Mouse (Mus musculus) testis, adult 2 months (tissue): ENCODE results near the gene Ptgr2. TPM values are rescaled to one million over a fixed set of nuclear protein-coding genes. Genes with fewer than 3 reads are reported as not detected.

ENCODE experiments used
- H3K27ac ChIP-seq: fragments of 200-500 bp; 2 replicates; pipeline ENCODE4 v1.5.1; 2012; ENCODE audit warnings: low read depth, low read length; ENCODE audit not compliant: control insufficient read depth, insufficient read depth
- H3K27me3 ChIP-seq: fragments of 200-500 bp; 2 replicates; pipeline ENCODE4 v1.6.1; 2012; ENCODE audit warnings: mild to moderate bottlenecking, low read length, moderate library complexity; ENCODE audit not compliant: control insufficient read depth, insufficient read depth
- H3K36me3 ChIP-seq: fragments of 200-500 bp; 2 replicates; pipeline ENCODE4 v1.6.1; 2012; ENCODE audit warnings: mild to moderate bottlenecking, low read length; ENCODE audit not compliant: control insufficient read depth, insufficient read depth
- H3K4me1 ChIP-seq: fragments of 200-500 bp; 2 replicates; pipeline ENCODE4 v1.6.1; 2012; ENCODE audit warnings: low read length; ENCODE audit not compliant: control insufficient read depth, insufficient read depth
- H3K4me3 ChIP-seq: fragments of 200-500 bp; 2 replicates; pipeline ENCODE4 v1.5.1; 2012; ENCODE audit warnings: low read depth, mild to moderate bottlenecking, low read length, moderate library complexity, mixed read lengths; ENCODE audit not compliant: control insufficient read depth
- CTCF ChIP-seq: fragments of 200-500 bp; IDR thresholded peaks from 2 replicates; pipeline ENCODE4 v1.5.1; 2012; ENCODE audit warnings: low read depth, mild to moderate bottlenecking, inconsistent platforms, low read length, moderate library complexity; ENCODE audit not compliant: control insufficient read depth, insufficient read depth, insufficient replicate concordance
- POLR2A ChIP-seq: fragments of 200-500 bp; IDR thresholded peaks from 2 replicates; pipeline ENCODE4 v1.6.1; 2012; ENCODE audit warnings: low read depth, mild to moderate bottlenecking, inconsistent platforms, low read length, moderate library complexity; ENCODE audit not compliant: control insufficient read depth
- polyA plus RNA-seq: library from polyadenylated mRNA; depleted of rRNA; stranded (reverse); fragments of >200 nt; gene quantifications from 2 replicates; pipeline ENCODE4 v1.2.3, GENCODE M21; 2012

The Ptgr2 gene
- polyA plus RNA-seq, 1 experiment, result 11.9 TPM

DNA sequence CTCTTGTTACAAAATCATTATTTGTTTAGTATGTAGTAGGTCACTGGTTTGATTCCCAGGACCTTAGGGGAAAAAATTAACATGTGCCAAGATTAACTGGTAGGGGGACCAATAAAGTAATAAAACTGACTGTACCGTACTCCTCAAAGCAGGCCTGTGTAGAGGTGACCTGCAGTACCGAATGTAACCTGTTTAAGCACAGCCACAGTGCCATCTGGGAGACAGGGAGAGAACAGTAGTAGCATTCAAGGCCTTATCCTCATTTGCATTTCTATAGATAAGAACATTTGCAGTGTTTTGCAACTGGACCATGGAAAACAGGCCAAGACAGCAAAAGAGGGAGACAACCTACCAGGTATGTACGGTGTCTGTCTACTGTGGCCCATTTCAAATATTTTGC lies 7.2 kb upstream of the Ptgr2 start:
- Histone ChIP-seq H3K27me3 (no peaks in the 10 kb centered on the region), H3K4me1 (no peaks in the 10 kb centered on the region), H3K27ac (no peak overlapping the region), H3K36me3 (no peaks in the 10 kb centered on the region; the same call in 1 of the 2 replicates), H3K4me3 (no peak overlapping the region)
- no peak for TF ChIP-seq POLR2A

DNA sequence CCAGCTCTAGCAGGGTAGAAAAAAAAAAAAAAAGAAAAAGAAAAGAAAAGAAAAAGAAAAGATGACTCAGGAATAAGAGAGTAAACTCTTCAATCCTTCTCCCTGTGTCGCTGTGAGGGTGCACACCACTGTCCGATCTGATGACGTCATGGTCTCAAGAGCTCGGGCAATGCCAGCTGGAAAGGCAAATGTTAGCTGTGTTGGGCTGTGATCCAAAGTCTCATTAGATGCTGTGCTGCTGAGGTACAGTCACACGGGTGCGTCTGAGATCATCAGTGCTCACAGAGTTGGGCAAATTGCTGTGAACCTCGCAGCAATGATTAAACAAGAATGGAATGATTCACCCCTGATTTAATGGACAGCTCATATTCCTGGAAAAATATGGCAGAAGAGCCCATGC lies 6.1 kb upstream of the Ptgr2 start:
- Histone ChIP-seq H3K4me3 (no peak overlapping the region), H3K4me1 (no peaks in the 10 kb centered on the region), H3K36me3 (no peaks in the 10 kb centered on the region; the same call in 1 of the 2 replicates), H3K27me3 (no peaks in the 10 kb centered on the region), H3K27ac (no peak overlapping the region)
- TF ChIP-seq POLR2A (no peak), CTCF (no peak)

DNA sequence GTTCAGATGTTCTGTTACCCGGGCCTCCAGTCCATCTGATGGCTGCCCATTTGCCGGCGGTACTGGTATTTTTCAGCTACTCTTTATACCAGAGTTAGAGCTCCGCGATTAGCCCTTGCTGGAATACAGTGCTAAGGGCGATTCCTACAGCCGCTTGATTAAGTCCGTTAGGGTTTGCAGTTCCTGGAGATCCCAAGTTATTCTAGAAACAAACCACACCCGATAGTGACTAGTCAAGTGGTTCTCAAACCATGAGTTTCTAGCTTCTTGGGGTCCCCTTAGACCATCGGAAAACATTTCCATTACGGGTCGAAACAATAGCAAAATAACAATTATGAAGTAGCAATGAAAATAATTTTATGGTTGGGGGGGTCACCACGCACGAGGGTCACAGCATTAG lies 641 bp upstream of the Ptgr2 start:
- H3K27me3 ChIP-seq, result no peaks in the 10 kb centered on the region
- peak overlapping the region; percentile 91 for H3K27ac ChIP-seq
- H3K36me3 ChIP-seq, result no peaks in the 10 kb centered on the region; the same call in 1 of the 2 replicates
- H3K4me3 ChIP-seq, result peak overlapping the region; percentile 95
- peaks cover 5% of the 10 kb centered on the region; the same call in 1 of the 2 replicates for H3K4me1 ChIP-seq
- TF ChIP-seq POLR2A (no peak), CTCF (no peak)

DNA sequence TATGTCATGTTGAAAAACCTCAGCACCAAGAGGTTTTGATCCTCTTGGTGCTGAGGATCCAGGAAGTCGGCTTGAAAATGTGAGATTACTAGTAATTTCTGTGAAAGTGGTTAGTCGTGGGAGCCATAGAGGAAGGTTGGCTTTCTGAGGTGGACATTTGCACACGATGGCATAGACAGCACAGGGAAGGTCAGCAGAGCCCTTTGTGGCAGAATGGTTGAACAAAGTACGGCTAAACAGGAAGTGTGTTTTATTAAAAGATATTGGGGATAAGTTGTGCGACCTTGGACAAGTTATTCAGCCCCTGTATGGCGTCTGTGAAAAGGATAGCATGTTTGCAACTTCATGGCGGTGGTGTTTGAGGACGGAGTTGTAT lies 549 bp downstream of the Ptgr2 start:
- TF ChIP-seq CTCF, result no peak
- TF ChIP-seq POLR2A, result no peak
- peak overlapping the region; percentile 95 for H3K4me3 ChIP-seq
- peak overlapping the region; percentile 91; the same call in 1 of the 2 replicates for H3K27ac ChIP-seq
- H3K27me3 ChIP-seq, result no peaks in the 10 kb centered on the region
- peaks cover 5% of the 10 kb centered on the region; the same call in 1 of the 2 replicates for H3K4me1 ChIP-seq
- peaks cover 1% of the 10 kb centered on the region; the same call in 1 of the 2 replicates for H3K36me3 ChIP-seq

DNA sequence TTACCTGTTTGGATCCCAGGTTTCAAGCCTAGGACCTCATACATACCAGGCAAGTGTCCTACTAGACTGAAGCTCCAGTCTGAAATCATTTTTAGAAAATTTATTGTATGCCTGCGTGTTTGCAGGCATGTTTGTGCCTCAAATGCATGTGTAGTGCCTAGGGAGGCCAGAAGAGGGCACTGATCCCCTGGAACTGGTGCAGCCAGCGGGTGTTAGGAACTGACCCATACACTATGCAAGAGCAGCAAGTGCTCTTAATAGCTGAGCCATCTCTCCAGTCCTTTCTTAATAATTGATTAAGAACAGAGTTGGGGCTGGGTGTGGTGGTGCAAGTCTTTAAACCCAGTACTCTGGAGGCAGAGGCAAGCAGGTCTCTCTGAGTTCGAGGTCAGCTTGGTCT lies 3.4 kb downstream of the Ptgr2 start:
- Histone ChIP-seq H3K4me3 (no peak overlapping the region), H3K27ac (no peak overlapping the region), H3K27me3 (no peaks in the 10 kb centered on the region), H3K36me3 (peaks cover 1% of the 10 kb centered on the region; the same call in 1 of the 2 replicates), H3K4me1 (peaks cover 5% of the 10 kb centered on the region; the same call in 1 of the 2 replicates)
- TF ChIP-seq POLR2A, result no peak
- peak; percentile 64; the same call in 1 of the 2 replicates for TF ChIP-seq CTCF

DNA sequence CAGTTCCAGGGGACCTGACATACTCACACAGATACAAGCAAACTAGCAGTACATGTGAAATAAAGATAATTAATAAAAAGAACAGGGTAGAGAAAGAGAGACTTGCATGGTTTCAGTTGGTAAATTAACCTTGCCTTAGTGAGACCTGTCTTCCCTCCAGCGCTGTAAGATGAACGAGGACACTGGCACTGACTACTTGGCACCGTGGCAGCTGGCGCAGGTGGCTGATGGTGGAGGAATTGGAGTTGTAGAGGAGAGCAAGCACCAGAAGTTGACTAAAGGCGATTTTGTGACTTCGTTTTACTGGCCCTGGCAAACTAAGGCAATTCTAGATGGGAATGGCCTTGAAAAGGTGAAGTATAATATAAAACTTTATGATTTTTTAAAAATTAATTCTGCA lies 12.8 kb downstream of the Ptgr2 start:
- Histone ChIP-seq H3K27me3 (no peaks in the 10 kb centered on the region), H3K27ac (no peak overlapping the region), H3K36me3 (no peaks in the 10 kb centered on the region), H3K4me1 (no peaks in the 10 kb centered on the region), H3K4me3 (no peak overlapping the region)
- TF ChIP-seq CTCF (no peak), POLR2A (no peak)

DNA sequence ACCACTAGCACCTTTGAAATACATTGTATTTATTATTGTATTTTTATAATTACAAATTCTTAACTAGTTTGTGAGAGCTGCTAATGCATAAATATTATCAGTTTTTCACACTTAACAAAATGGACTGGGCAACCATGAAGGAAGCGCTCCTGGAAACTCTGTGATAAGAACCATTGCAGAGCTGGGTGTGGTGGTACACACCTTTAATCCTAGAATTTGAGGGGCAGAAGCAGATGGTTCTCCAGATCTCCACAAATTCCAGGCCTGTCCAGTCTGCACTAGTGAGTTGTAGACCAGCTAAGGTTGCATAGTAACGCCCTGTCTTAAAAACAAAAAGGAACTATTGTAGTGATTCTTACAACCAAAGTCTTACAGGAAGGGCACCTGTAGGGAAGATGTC lies 14.2 kb downstream of the Ptgr2 start:
- Histone ChIP-seq H3K4me3 (no peak overlapping the region), H3K27ac (no peak overlapping the region), H3K36me3 (no peaks in the 10 kb centered on the region), H3K27me3 (no peaks in the 10 kb centered on the region), H3K4me1 (no peaks in the 10 kb centered on the region)
- no peak for TF ChIP-seq POLR2A
- TF ChIP-seq CTCF, result no peak

DNA sequence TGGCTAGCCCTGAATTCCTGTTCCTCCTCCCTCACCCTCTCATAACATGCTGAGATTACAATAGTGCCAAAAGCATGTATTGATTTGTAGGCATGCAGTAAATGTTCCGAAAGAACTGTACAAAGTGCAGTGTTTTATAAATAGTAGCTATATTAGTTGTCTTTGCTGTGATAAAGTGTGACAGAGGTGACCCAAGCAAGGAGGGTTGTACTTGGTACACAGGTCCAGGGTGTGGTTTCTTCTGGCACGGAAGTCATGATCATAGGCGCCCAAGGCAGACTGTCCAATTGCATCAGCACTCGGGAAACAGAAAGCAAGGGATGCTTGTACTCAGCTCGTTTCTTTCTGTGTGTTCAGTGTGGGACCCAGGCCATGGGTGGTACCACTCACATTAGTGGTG lies 19.1 kb downstream of the Ptgr2 start:
- no peaks in the 10 kb centered on the region for H3K4me1 ChIP-seq
- H3K27me3 ChIP-seq, result no peaks in the 10 kb centered on the region
- no peak overlapping the region for H3K27ac ChIP-seq
- TF ChIP-seq POLR2A, result no peak
- no peak for TF ChIP-seq CTCF
- H3K4me3 ChIP-seq, result no peak overlapping the region
- peaks cover 2% of the 10 kb centered on the region; the same call in 1 of the 2 replicates for H3K36me3 ChIP-seq
